Mouse (Mus musculus): ENCODE measurements around the gene Rnf216.

GRCm38 (mm10) chr5:142962444-142962961 lies 150.3 kb downstream of the Rnf216 start:
- TF ChIP-seq GATA1 (IDR thresholded peaks at IDR 0.05; ENCODE audit: borderline replicate concordance, low read length) (no peak), FLI1 (IDR thresholded peaks at IDR 0.05; ENCODE audit: low read length) (no peak)

Data from megakaryocyte, embryonic 14.5 days (primary cell).